Mouse (Mus musculus) embryonic facial prominence, embryonic 14.5 days (tissue): ENCODE results near the gene Zbtb20. TPM values are rescaled to one million over a fixed set of nuclear protein-coding genes. Genes with fewer than 3 reads are reported as not detected.

Source experiments
- ATAC-seq: fragments of 200-750 bp; cut with Nextera tagmentation; 2 replicates; pipeline ENCODE4 v1.8.0; 2017; ENCODE audit warnings: low read depth, moderate number of reproducible peaks, moderate TSS enrichment
- DNase-seq: peaks from one replicate; pipeline ENCODE4 v3.0.0-alpha.2; 2015; ENCODE audit warnings: low spot score
- H3K27ac ChIP-seq: fragments of 300-500 bp; sonication (generic); replicated peaks from 2 replicates; pipeline ENCODE4 v1.5.1; 2014; ENCODE audit warnings: low read depth, mild to moderate bottlenecking, low read length, moderate library complexity
- H3K27me3 ChIP-seq: fragments of 300-500 bp; sonication (generic); replicated peaks from 2 replicates; pipeline ENCODE4 v1.6.1; 2014; ENCODE audit warnings: low read length; ENCODE audit not compliant: control insufficient read depth, insufficient read depth
- H3K36me3 ChIP-seq: fragments of 300-500 bp; sonication (generic); 2 replicates; pipeline ENCODE4 v1.6.1; 2014; ENCODE audit warnings: low read length, mixed read lengths; ENCODE audit not compliant: control insufficient read depth, insufficient read depth
- H3K4me1 ChIP-seq: fragments of 300-500 bp; sonication (generic); 2 replicates; pipeline ENCODE4 v1.6.1; 2014; ENCODE audit warnings: antibody characterized with exemption, low read length; ENCODE audit not compliant: control insufficient read depth, insufficient read depth
- H3K4me2 ChIP-seq: fragments of 300-500 bp; sonication (generic); 2 replicates; pipeline ENCODE4 v1.6.1; 2014; ENCODE audit warnings: low read depth, mild to moderate bottlenecking, low read length, moderate library complexity, mixed read lengths
- H3K4me3 ChIP-seq: fragments of 300-500 bp; sonication (generic); 2 replicates; pipeline ENCODE4 v1.5.1; 2014; ENCODE audit warnings: low read depth, mild to moderate bottlenecking, low read length
- H3K9ac ChIP-seq: fragments of 300-500 bp; sonication (generic); 2 replicates; pipeline ENCODE4 v1.6.1; 2014; ENCODE audit warnings: low read depth, mild to moderate bottlenecking, low read length, moderate library complexity, mixed read lengths
- H3K9me3 ChIP-seq: fragments of 300-500 bp; sonication (generic); 2 replicates; pipeline ENCODE4 v1.6.1; 2016; ENCODE audit warnings: low read length; ENCODE audit not compliant: control insufficient read depth
- WGBS: fragments of 180-500 bp; shearing (Covaris S2); extraction: QIAGEN DNeasy Blood & Tissue Kit; methylation state at CpG from one replicate; pipeline ENCODE4 v1.1.7; 2014; 5-methylcytosine and 5-hydroxymethylcytosine counted together
- polyA plus RNA-seq: library from polyadenylated mRNA; unstranded; fragments of >200 nt; fragmentation: Nextera tagmentation; extraction: Ambion mirVana; gene quantifications from 2 replicates; pipeline ENCODE4 v1.2.1, GENCODE M21; 2014

Gene Zbtb20
- polyA plus RNA-seq, 1 experiment from 2014 or later, result 20.6 TPM

- DNase-seq (no peak), ATAC-seq (no peak)
- Histone ChIP-seq H3K4me3 (no peak overlapping the region), H3K27ac (no peak overlapping the region), H3K9me3 (0 out of 2 replicates have a peak, but pooled peaks cover 4% of the 10 kb centered on the region), H3K36me3 (peaks cover 3% of the 10 kb centered on the region; the same call in 1 of the 2 replicates), H3K4me1 (peaks cover 8% of the 10 kb centered on the region; the same call in 1 of the 2 replicates), H3K27me3 (no peaks in the 10 kb centered on the region), H3K4me2 (no peak overlapping the region), H3K9ac (no peak overlapping the region)
- WGBS, result 74% methylated on average over 4 of the region's 4 CpGs
Measured at GRCm38 (mm10) chr16:43604399-43605013, 728.8 kb downstream of the Zbtb20 start.

GRCm38 (mm10) chr16:43607086-43607485, 731.4 kb downstream of the Zbtb20 start:
- Histone ChIP-seq H3K27me3 (no peaks in the 10 kb centered on the region), H3K4me3 (no peak overlapping the region)
- no peak for ATAC-seq

GRCm38 (mm10) chr16:43608066-43608465, 732.4 kb downstream of the Zbtb20 start:
- Histone ChIP-seq H3K9ac (no peak overlapping the region), H3K4me2 (no peak overlapping the region), H3K27ac (no peak overlapping the region), H3K9me3 (0 out of 2 replicates have a peak, but pooled peaks cover 4% of the 10 kb centered on the region), H3K4me3 (no peak overlapping the region), H3K27me3 (no peaks in the 10 kb centered on the region), H3K36me3 (peaks cover 17% of the 10 kb centered on the region), H3K4me1 (peaks cover 8% of the 10 kb centered on the region; the same call in 1 of the 2 replicates)
- no peak for ATAC-seq
- no peak for DNase-seq

More at GRCm38 (mm10) chr16:43607086-43607485, 731.4 kb downstream of the Zbtb20 start:
- H3K9me3 ChIP-seq, result 0 out of 2 replicates have a peak, but pooled peaks cover 4% of the 10 kb centered on the region
- peaks cover 8% of the 10 kb centered on the region; the same call in 1 of the 2 replicates for H3K4me1 ChIP-seq
- DNase-seq, result no peak
- no peak overlapping the region for H3K27ac ChIP-seq
- H3K36me3 ChIP-seq, result peaks cover 17% of the 10 kb centered on the region
- no peak overlapping the region for H3K9ac ChIP-seq
- H3K4me2 ChIP-seq, result no peak overlapping the region

- Histone ChIP-seq H3K4me1 (0 out of 2 replicates have a peak, but pooled peaks cover 3% of the 10 kb centered on the region), H3K4me2 (no peak overlapping the region), H3K4me3 (no peak overlapping the region), H3K27me3 (no peaks in the 10 kb centered on the region), H3K9me3 (0 out of 2 replicates have a peak, but pooled peaks cover 4% of the 10 kb centered on the region), H3K27ac (no peak overlapping the region), H3K9ac (no peak overlapping the region), H3K36me3 (peaks cover 17% of the 10 kb centered on the region)
- DNase-seq (no peak), ATAC-seq (no peak)
- WGBS, result 94% methylated on average over 10 of the region's 10 CpGs
Measured at GRCm38 (mm10) chr16:43610375-43610774, 734.7 kb downstream of the Zbtb20 start.

- Histone ChIP-seq H3K36me3 (0 out of 2 replicates have a peak, but pooled peaks cover 5% of the 10 kb centered on the region), H3K4me2 (no peak overlapping the region), H3K4me3 (no peak overlapping the region), H3K9ac (no peak overlapping the region), H3K27me3 (no peaks in the 10 kb centered on the region), H3K27ac (peak overlapping the region; percentile 35; the same call in 1 of the 2 replicates), H3K4me1 (peaks cover 18% of the 10 kb centered on the region), H3K9me3 (no peaks in the 10 kb centered on the region)
- DNase-seq, result peak; percentile 24
- 44% methylated on average over 4 of the region's 4 CpGs for WGBS
- no peak for ATAC-seq
Measured at GRCm38 (mm10) chr16:43616348-43616747, 740.7 kb downstream of the Zbtb20 start.

- Histone ChIP-seq H3K27me3 (no peaks in the 10 kb centered on the region), H3K4me3 (no peak overlapping the region), H3K9me3 (no peaks in the 10 kb centered on the region), H3K36me3 (0 out of 2 replicates have a peak, but pooled peaks cover 5% of the 10 kb centered on the region), H3K9ac (no peak overlapping the region), H3K27ac (no peak overlapping the region; the same call in 1 of the 2 replicates), H3K4me2 (no peak overlapping the region), H3K4me1 (peaks cover 18% of the 10 kb centered on the region)
- DNase-seq (peak; percentile 58), ATAC-seq (no peak)
- WGBS, result 49% methylated on average over 6 of the region's 6 CpGs
Measured at GRCm38 (mm10) chr16:43617346-43617745, 741.7 kb downstream of the Zbtb20 start.

DNA sequence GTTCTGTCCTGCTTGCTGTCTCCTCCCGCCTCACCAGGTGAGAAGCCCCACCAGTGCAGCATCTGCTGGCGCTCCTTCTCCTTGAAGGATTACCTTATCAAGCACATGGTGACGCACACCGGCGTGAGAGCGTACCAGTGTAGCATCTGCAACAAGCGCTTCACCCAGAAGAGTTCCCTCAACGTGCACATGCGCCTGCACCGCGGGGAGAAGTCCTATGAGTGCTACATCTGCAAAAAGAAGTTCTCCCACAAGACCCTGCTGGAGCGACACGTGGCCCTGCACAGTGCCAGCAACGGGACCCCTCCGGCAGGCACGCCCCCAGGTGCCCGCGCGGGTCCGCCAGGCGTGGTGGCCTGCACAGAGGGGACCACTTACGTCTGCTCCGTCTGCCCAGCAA, 742.6 kb downstream of the Zbtb20 start:
- H3K4me3 ChIP-seq, result no peak overlapping the region
- WGBS, result 90% methylated on average over 23 of the region's 23 CpGs
- no peaks in the 10 kb centered on the region for H3K27me3 ChIP-seq
- H3K4me1 ChIP-seq, result peaks cover 18% of the 10 kb centered on the region
- no peak overlapping the region for H3K9ac ChIP-seq
- no peak overlapping the region for H3K4me2 ChIP-seq
- ATAC-seq, result no peak
- no peaks in the 10 kb centered on the region for H3K9me3 ChIP-seq
- DNase-seq, result no peak
- 0 out of 2 replicates have a peak, but pooled peaks cover 5% of the 10 kb centered on the region for H3K36me3 ChIP-seq
- H3K27ac ChIP-seq, result no peak overlapping the region

DNA sequence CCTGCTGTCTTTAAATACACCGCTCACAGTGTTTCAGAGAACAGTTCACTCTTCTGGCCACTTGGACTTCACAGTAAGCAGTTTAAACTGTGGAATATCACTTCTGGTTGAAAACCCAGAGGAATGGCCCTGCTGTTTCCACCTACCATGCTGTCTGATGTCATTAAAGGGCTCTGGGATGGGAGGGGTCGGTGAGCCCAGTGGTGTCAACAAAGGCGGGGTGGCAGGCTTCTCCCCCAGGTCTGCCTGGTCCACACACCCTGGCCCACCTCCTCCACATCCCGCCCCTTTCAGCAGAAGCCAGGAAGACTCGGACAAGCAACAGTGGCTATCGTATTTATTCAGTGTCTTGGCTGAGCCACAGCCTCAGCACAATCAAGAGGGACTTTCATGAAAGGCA, 743.6 kb downstream of the Zbtb20 start:
- Histone ChIP-seq H3K36me3 (0 out of 2 replicates have a peak, but pooled peaks cover 5% of the 10 kb centered on the region), H3K4me3 (no peak overlapping the region), H3K27ac (no peak overlapping the region), H3K27me3 (no peaks in the 10 kb centered on the region), H3K9me3 (no peaks in the 10 kb centered on the region), H3K9ac (no peak overlapping the region), H3K4me1 (peaks cover 19% of the 10 kb centered on the region), H3K4me2 (no peak overlapping the region)
- ATAC-seq (no peak), DNase-seq (no peak)
- WGBS, result 48% methylated on average over 6 of the region's 6 CpGs

GRCm38 (mm10) chr16:43620359-43620758, 744.7 kb downstream of the Zbtb20 start:
- ATAC-seq (peak; percentile 44; the same call in 1 of the 2 replicates), DNase-seq (no peak)
- no peak overlapping the region for H3K4me3 ChIP-seq
- no peak overlapping the region for H3K4me2 ChIP-seq
- no peaks in the 10 kb centered on the region for H3K27me3 ChIP-seq
- H3K27ac ChIP-seq, result no peak overlapping the region
- H3K36me3 ChIP-seq, result 0 out of 2 replicates have a peak, but pooled peaks cover 5% of the 10 kb centered on the region
- H3K9me3 ChIP-seq, result no peaks in the 10 kb centered on the region
- no peak overlapping the region for H3K9ac ChIP-seq
- WGBS, result 42% methylated on average over 2 of the region's 2 CpGs
- peaks cover 24% of the 10 kb centered on the region for H3K4me1 ChIP-seq
